Mouse (Mus musculus) liver, postnatal 0 days (tissue): ENCODE results near the gene Opn1sw.

Experiments used
- CTCF ChIP-seq: sonication (generic); IDR thresholded peaks from 2 replicates; pipeline ENCODE4 v1.5.1; 2016; ENCODE audit warnings: antibody characterized with exemption, low read depth
- EP300 ChIP-seq: IDR thresholded peaks from 2 replicates; pipeline ENCODE4 v1.6.1; 2016; ENCODE audit warnings: antibody characterized with exemption, low read depth, mild to moderate bottlenecking

- no peak for TF ChIP-seq CTCF
- TF ChIP-seq EP300 = no peak
These were observed 47.7 kb upstream of the Opn1sw start for GRCm38 (mm10) chr6:29435940-29436451.
